7 mouse cellular contexts compared by ENCODE assay signal in genomic region chr15:101267053-101268032, GRCm38 (mm10). TPM values are rescaled to one million over a fixed set of nuclear protein-coding genes. Genes with fewer than 3 reads are reported as not detected.
DNase-seq lines count a peak whose midpoint lies in the region; ATAC-seq lines count a peak whose summit lies in the region.

No protein-coding gene starts in this region.

- WGBS in heart, embryonic 11.5 days (ENCODE audit: insufficient replicate concordance) = 2% methylated on average over 25 of the region's 25 CpGs
- 6% methylated on average over 25 of the region's 25 CpGs for WGBS in midbrain, embryonic 11.5 days

- H3K4me2 ChIP-seq in heart, embryonic 11.5 days = peak overlapping the region; percentile 92
- H3K4me2 ChIP-seq in midbrain, embryonic 11.5 days = peak overlapping the region; percentile 85

- H3K4me1 ChIP-seq in heart, embryonic 11.5 days (ENCODE audit: control insufficient read depth, insufficient read depth, low read length) = peaks cover 28% of the 10 kb centered on the region
- peaks cover 10% of the 10 kb centered on the region for H3K4me1 ChIP-seq in midbrain, embryonic 11.5 days (ENCODE audit: control insufficient read depth, insufficient read depth, low read length)

- ATAC-seq in heart, embryonic 11.5 days (replicated peaks; ENCODE audit: insufficient number of reproducible peaks, low FRiP score, low TSS enrichment) = no peak
- ATAC-seq in midbrain, embryonic 11.5 days (ENCODE audit: low FRiP score) = no peak

- H3K27ac ChIP-seq in heart, embryonic 11.5 days (ENCODE audit: low read depth, low read length) = peak overlapping the region; percentile 50
- no peak overlapping the region for H3K27ac ChIP-seq in midbrain, embryonic 11.5 days (ENCODE audit: low read depth, low read length)

- H3K9ac ChIP-seq in heart, embryonic 11.5 days (ENCODE audit: low read depth, low read length) = peak overlapping the region; percentile 73
- H3K9ac ChIP-seq in midbrain, embryonic 11.5 days (ENCODE audit: low read length) = peak overlapping the region; percentile 47; the same call in 1 of the 2 replicates

- H3K4me3 ChIP-seq in heart, embryonic 11.5 days (ENCODE audit: low read depth, low read length) = peak overlapping the region; percentile 64
- H3K4me3 ChIP-seq in midbrain, embryonic 11.5 days (ENCODE audit: low read depth, low read length) = peak overlapping the region; percentile 44

- DNase-seq in CD4-positive, CD25-positive, alpha-beta regulatory T cell, adult 2 months (ENCODE audit: low read depth, low spot score) = peak; percentile 77
- DNase-seq in R1 (ENCODE audit: low read depth, low spot score) = peak; percentile 99
- peak; percentile 63 for DNase-seq in kidney, postnatal 10 days
- DNase-seq in midbrain, embryonic 11.5 days (ENCODE audit: low spot score, missing footprints) = peak; percentile 90
- DNase-seq in left cerebral cortex, adult 18-20 months (ENCODE audit: low spot score in 2 of 2) = no peak
- no peak for DNase-seq in cerebellum, adult 11-12 months

- no peaks in the 10 kb centered on the region for H3K27me3 ChIP-seq in heart, embryonic 11.5 days (ENCODE audit: control insufficient read depth, insufficient read depth, low read length)
- H3K27me3 ChIP-seq in midbrain, embryonic 11.5 days (ENCODE audit: control insufficient read depth, insufficient read depth, low read length) = peaks cover 19% of the 10 kb centered on the region

- H3K9me3 ChIP-seq in heart, embryonic 11.5 days (replicated peaks; ENCODE audit: control insufficient read depth, low read length) = no peaks in the 10 kb centered on the region
- no peaks in the 10 kb centered on the region for H3K9me3 ChIP-seq in midbrain, embryonic 11.5 days (ENCODE audit: control insufficient read depth, low read length)

- peaks cover 6% of the 10 kb centered on the region for H3K36me3 ChIP-seq in heart, embryonic 11.5 days (ENCODE audit: control insufficient read depth, insufficient read depth, low read length)
- H3K36me3 ChIP-seq in midbrain, embryonic 11.5 days (ENCODE audit: control insufficient read depth, insufficient read depth, low read length) = no peaks in the 10 kb centered on the region

RNA-seq across cellular contexts. Expression of gene Nr4a1, which starts 13.3 kb away (rescaled TPM):
- 7.5 and 8.1 TPM in 2 replicates for polyA plus RNA-seq in heart, embryonic 11.5 days (2014; fragmentation: Nextera tagmentation; extraction: Ambion mirVana)
- 1.3 TPM in 2 replicates for polyA plus RNA-seq in midbrain, embryonic 11.5 days (2014; fragmentation: Nextera tagmentation; extraction: Ambion mirVana)
- total RNA-seq in left cerebral cortex, adult 18-20 months (2021) = 100 to 1,000 TPM; 171 to 181 TPM

RNA-seq across cellular contexts. Expression of gene Atg101, which starts 16.7 kb away (rescaled TPM):
- polyA plus RNA-seq in heart, embryonic 11.5 days (2014; fragmentation: Nextera tagmentation; extraction: Ambion mirVana) = 49.4 and 50.1 TPM in 2 replicates
- 57.9 and 67.4 TPM in 2 replicates for polyA plus RNA-seq in midbrain, embryonic 11.5 days (2014; fragmentation: Nextera tagmentation; extraction: Ambion mirVana)
- total RNA-seq in left cerebral cortex, adult 18-20 months (2021) = 10 to 100 TPM; 45.5 to 53.6 TPM

RNA-seq across cellular contexts. Expression of gene 6030408B16Rik, which starts 25.7 kb away (rescaled TPM):
- 1.3 and 2.2 TPM in 2 replicates for polyA plus RNA-seq in heart, embryonic 11.5 days (2014; fragmentation: Nextera tagmentation; extraction: Ambion mirVana)
- 0.33 TPM in 1 of 2 replicates, not detected in the other for polyA plus RNA-seq in midbrain, embryonic 11.5 days (2014; fragmentation: Nextera tagmentation; extraction: Ambion mirVana)
- total RNA-seq in left cerebral cortex, adult 18-20 months (2021) = under 1 TPM; 0.40 to 0.42 TPM

RNA-seq across cellular contexts. Expression of gene Grasp, which starts 43.4 kb away (rescaled TPM):
- polyA plus RNA-seq in heart, embryonic 11.5 days (2014; fragmentation: Nextera tagmentation; extraction: Ambion mirVana) = 4.1 TPM in 2 replicates
- 3.6 and 4.5 TPM in 2 replicates for polyA plus RNA-seq in midbrain, embryonic 11.5 days (2014; fragmentation: Nextera tagmentation; extraction: Ambion mirVana)
- 100 to 1,000 TPM in 1 of 2 experiments, 10 to 100 TPM in 1; 77.7 to 111 TPM for total RNA-seq in left cerebral cortex, adult 18-20 months (2021)

Comparison
In these comparisons a context has a peak if more than half of its experiments do, and no peak if none do; other contexts are left out.
1. DNase-seq: peak in CD4-positive, CD25-positive, alpha-beta regulatory T cell, adult 2 months (single experiment), R1 (single experiment), kidney, postnatal 10 days (single experiment) and midbrain, embryonic 11.5 days (single experiment); none in left cerebral cortex, adult 18-20 months (0 of 2) and cerebellum, adult 11-12 months (single experiment).